Comparison of ENCODE assay signal across 8 mouse cellular contexts in the genomic region with DNA sequence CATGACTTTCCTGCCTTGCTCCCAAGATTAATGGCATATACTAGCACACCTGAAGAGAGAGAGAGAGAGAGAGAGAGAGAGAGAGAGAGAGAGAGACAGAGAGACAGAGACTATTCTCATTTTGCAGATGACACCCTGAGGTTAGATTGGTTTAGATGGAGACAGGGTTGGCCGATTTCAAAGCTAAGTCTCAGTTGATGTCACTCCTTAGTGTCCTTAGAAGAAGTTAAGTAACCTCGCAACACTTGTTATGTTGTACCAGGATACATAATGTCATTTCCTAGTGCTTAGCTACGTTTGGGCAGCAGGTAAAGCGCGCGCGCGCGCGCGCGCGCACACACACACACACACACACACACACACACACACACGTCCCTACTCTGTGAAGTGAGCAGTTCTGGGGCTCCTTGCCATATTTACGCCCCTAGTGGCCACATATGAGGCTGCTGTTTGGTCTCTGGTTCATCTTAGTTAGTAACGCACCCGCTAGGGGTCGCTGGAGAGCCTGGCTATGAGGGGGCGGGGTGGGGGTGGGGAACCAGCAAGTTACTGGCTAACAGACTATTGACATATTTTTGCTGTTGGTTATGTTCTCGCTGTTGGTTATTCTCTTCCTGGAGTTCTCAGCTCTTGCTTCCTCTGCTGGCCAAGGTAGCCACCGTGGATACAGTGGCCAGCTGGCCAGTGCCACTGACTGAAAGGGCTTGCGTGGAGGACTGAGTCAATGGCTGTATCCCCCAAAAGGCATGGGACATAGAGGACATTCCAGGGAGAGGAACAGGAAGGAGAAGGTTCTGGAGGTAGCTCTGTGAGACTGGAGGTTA. TPM values are rescaled to one million over a fixed set of nuclear protein-coding genes. Genes with fewer than 3 reads are reported as not detected.
DNase-seq lines count a peak whose midpoint lies in the region; ATAC-seq lines count a peak whose summit lies in the region.

No protein-coding gene starts in this region.

- no peak overlapping the region for H3K9ac ChIP-seq in embryonic facial prominence, embryonic 12.5 days
- no peak overlapping the region for H3K9ac ChIP-seq in limb, embryonic 11.5 days (ENCODE audit: low read length)
- H3K9ac ChIP-seq in midbrain, embryonic 14.5 days (replicated peaks; ENCODE audit: low read length) = no peak overlapping the region

- DNase-seq in 3T3-L1 (ENCODE audit: low read depth, low spot score) = peak; percentile 94
- peak; percentile 86 to 90 for DNase-seq in adrenal gland, postnatal 36 days
- DNase-seq in heart, adult 18-20 months = peak; percentile 89 to 91
- peak; percentile 88 for DNase-seq in kidney, adult 18-20 months
- peak; percentile 89 for DNase-seq in limb, embryonic 11.5 days (ENCODE audit: low spot score)
- DNase-seq in midbrain, embryonic 14.5 days = peak; percentile 90
- DNase-seq in spleen, adult 12 weeks (ENCODE audit: low spot score) = peak; percentile 75

- 0 out of 2 replicates have a peak overlapping the region, but pooled peaks have one; percentile 5 for H3K4me2 ChIP-seq in embryonic facial prominence, embryonic 12.5 days (replicated peaks)
- H3K4me2 ChIP-seq in limb, embryonic 11.5 days (ENCODE audit: low read depth, severe bottlenecking) = no peak overlapping the region
- no peak overlapping the region for H3K4me2 ChIP-seq in midbrain, embryonic 14.5 days (ENCODE audit: low read length)

- H3K27me3 ChIP-seq in embryonic facial prominence, embryonic 12.5 days = no peaks in the 10 kb centered on the region
- H3K27me3 ChIP-seq in limb, embryonic 11.5 days (ENCODE audit: control insufficient read depth, insufficient read depth, low read length) = no peaks in the 10 kb centered on the region
- no peaks in the 10 kb centered on the region for H3K27me3 ChIP-seq in midbrain, embryonic 14.5 days (ENCODE audit: control insufficient read depth, insufficient read depth, low read length)

- ATAC-seq in embryonic facial prominence, embryonic 12.5 days (ENCODE audit: insufficient number of reproducible peaks, insufficient read depth, low FRiP score, low TSS enrichment) = peak; percentile 75; the same call in 1 of the 2 replicates
- peak; percentile 67; the same call in 1 of the 2 replicates for ATAC-seq in limb, embryonic 11.5 days (ENCODE audit: insufficient number of reproducible peaks, low FRiP score, low TSS enrichment, low read depth)
- peak; percentile 75 for ATAC-seq in midbrain, embryonic 14.5 days (ENCODE audit: low FRiP score, low TSS enrichment)

- no peaks in the 10 kb centered on the region for H3K9me3 ChIP-seq in embryonic facial prominence, embryonic 12.5 days
- H3K9me3 ChIP-seq in limb, embryonic 11.5 days (ENCODE audit: control insufficient read depth, low read length) = no peaks in the 10 kb centered on the region
- H3K9me3 ChIP-seq in midbrain, embryonic 14.5 days (ENCODE audit: control insufficient read depth, low read length) = no peaks in the 10 kb centered on the region

- 20% methylated on average over 22 of the region's 22 CpGs for WGBS in embryonic facial prominence, embryonic 12.5 days
- WGBS in limb, embryonic 11.5 days = 19% methylated on average over 22 of the region's 22 CpGs
- WGBS in midbrain, embryonic 14.5 days = 21% methylated on average over 22 of the region's 22 CpGs

- H3K36me3 ChIP-seq in embryonic facial prominence, embryonic 12.5 days = no peaks in the 10 kb centered on the region
- H3K36me3 ChIP-seq in limb, embryonic 11.5 days (ENCODE audit: control insufficient read depth, insufficient read depth, low read length) = no peaks in the 10 kb centered on the region
- H3K36me3 ChIP-seq in midbrain, embryonic 14.5 days (ENCODE audit: control insufficient read depth, insufficient read depth, low read length) = no peaks in the 10 kb centered on the region

- H3K27ac ChIP-seq in embryonic facial prominence, embryonic 12.5 days = no peak overlapping the region
- H3K27ac ChIP-seq in limb, embryonic 11.5 days (replicated peaks; ENCODE audit: low read depth, low read length) = no peak overlapping the region
- H3K27ac ChIP-seq in midbrain, embryonic 14.5 days (replicated peaks; ENCODE audit: low read depth, low read length) = no peak overlapping the region

- no peak overlapping the region for H3K4me3 ChIP-seq in embryonic facial prominence, embryonic 12.5 days
- no peak overlapping the region for H3K4me3 ChIP-seq in limb, embryonic 11.5 days (ENCODE audit: low read depth, low read length)
- H3K4me3 ChIP-seq in midbrain, embryonic 14.5 days (replicated peaks; ENCODE audit: low read depth, low read length) = no peak overlapping the region

- H3K4me1 ChIP-seq in embryonic facial prominence, embryonic 12.5 days = no peaks in the 10 kb centered on the region
- no peaks in the 10 kb centered on the region for H3K4me1 ChIP-seq in limb, embryonic 11.5 days (ENCODE audit: control insufficient read depth, insufficient read depth, low read length)
- H3K4me1 ChIP-seq in midbrain, embryonic 14.5 days (ENCODE audit: control insufficient read depth, insufficient read depth, low read length) = no peaks in the 10 kb centered on the region

RNA-seq across cellular contexts. Expression of gene Pdp2, which starts 26.4 kb away (rescaled TPM):
- 10 to 100 TPM; 30.4 to 33.0 TPM for total RNA-seq in adrenal gland, postnatal 36 days (2021)
- 13.2 and 13.7 TPM in 2 replicates for polyA plus RNA-seq in embryonic facial prominence, embryonic 12.5 days (2016; fragmentation: Nextera tagmentation; extraction: Ambion mirVana)
- total RNA-seq in heart, adult 18-20 months (2021) = 10 to 100 TPM; 18.1 to 22.5 TPM
- 16.7 and 19.0 TPM in 2 replicates for polyA plus RNA-seq in limb, embryonic 11.5 days (2014; fragmentation: Nextera tagmentation; extraction: Ambion mirVana)
- 17.2 and 18.2 TPM in 2 replicates for polyA plus RNA-seq in midbrain, embryonic 14.5 days (2014; fragmentation: Nextera tagmentation; extraction: Ambion mirVana)

RNA-seq across cellular contexts. Expression of gene Car7, which starts 30.4 kb away (rescaled TPM):
- total RNA-seq in adrenal gland, postnatal 36 days (2021) = 1 to 10 TPM; 1.5 to 4.1 TPM
- polyA plus RNA-seq in embryonic facial prominence, embryonic 12.5 days (2016; fragmentation: Nextera tagmentation; extraction: Ambion mirVana) = 0.83 and 0.97 TPM in 2 replicates
- 1 to 10 TPM; 1.5 to 2.7 TPM for total RNA-seq in heart, adult 18-20 months (2021)
- polyA plus RNA-seq in limb, embryonic 11.5 days (2014; fragmentation: Nextera tagmentation; extraction: Ambion mirVana) = 0.57 and 0.61 TPM in 2 replicates
- 2.7 and 3.6 TPM in 2 replicates for polyA plus RNA-seq in midbrain, embryonic 14.5 days (2014; fragmentation: Nextera tagmentation; extraction: Ambion mirVana)

RNA-seq across cellular contexts. Expression of gene Nae1, which starts 30.4 kb away (rescaled TPM):
- 10 to 100 TPM; 36.4 to 38.4 TPM for total RNA-seq in adrenal gland, postnatal 36 days (2021)
- polyA plus RNA-seq in embryonic facial prominence, embryonic 12.5 days (2016; fragmentation: Nextera tagmentation; extraction: Ambion mirVana) = 129 TPM in 2 replicates
- 10 to 100 TPM; 26.8 to 34.9 TPM for total RNA-seq in heart, adult 18-20 months (2021)
- 138 and 142 TPM in 2 replicates for polyA plus RNA-seq in limb, embryonic 11.5 days (2014; fragmentation: Nextera tagmentation; extraction: Ambion mirVana)
- polyA plus RNA-seq in midbrain, embryonic 14.5 days (2014; fragmentation: Nextera tagmentation; extraction: Ambion mirVana) = 113 and 122 TPM in 2 replicates

RNA-seq across cellular contexts. Expression of gene Terb1, which starts 55.1 kb away (rescaled TPM):
- total RNA-seq in adrenal gland, postnatal 36 days (2021) = not detected
- polyA plus RNA-seq in embryonic facial prominence, embryonic 12.5 days (2016; fragmentation: Nextera tagmentation; extraction: Ambion mirVana) = 0.24 and 0.29 TPM in 2 replicates
- not detected for total RNA-seq in heart, adult 18-20 months (2021)
- polyA plus RNA-seq in limb, embryonic 11.5 days (2014; fragmentation: Nextera tagmentation; extraction: Ambion mirVana) = 0.24 and 0.30 TPM in 2 replicates
- 0.38 and 0.53 TPM in 2 replicates for polyA plus RNA-seq in midbrain, embryonic 14.5 days (2014; fragmentation: Nextera tagmentation; extraction: Ambion mirVana)

RNA-seq across cellular contexts. Expression of gene Cdh16, which starts 59.4 kb away (rescaled TPM):
- total RNA-seq in adrenal gland, postnatal 36 days (2021) = not detected
- polyA plus RNA-seq in embryonic facial prominence, embryonic 12.5 days (2016; fragmentation: Nextera tagmentation; extraction: Ambion mirVana) = not detected in 2 replicates
- 1 to 10 TPM; 3.9 to 5.2 TPM for total RNA-seq in heart, adult 18-20 months (2021)
- polyA plus RNA-seq in limb, embryonic 11.5 days (2014; fragmentation: Nextera tagmentation; extraction: Ambion mirVana) = not detected in 2 replicates
- polyA plus RNA-seq in midbrain, embryonic 14.5 days (2014; fragmentation: Nextera tagmentation; extraction: Ambion mirVana) = not detected in 2 replicates
